Mouse (Mus musculus) hindbrain, embryonic 15.5 days (tissue): ENCODE data around the gene Trem3. TPM values are rescaled to one million over a fixed set of nuclear protein-coding genes. Genes with fewer than 3 reads are reported as not detected.

Experiments used
- ATAC-seq: fragments of 200-750 bp; cut with Nextera tagmentation; 2 replicates; pipeline ENCODE4 v1.8.0; 2017; ENCODE audit warnings: low read depth, moderate number of reproducible peaks, moderate TSS enrichment; ENCODE audit not compliant: low FRiP score
- H3K27ac ChIP-seq: fragments of 300-500 bp; sonication (generic); replicated peaks from 2 replicates; pipeline ENCODE4 v1.5.1; 2015; ENCODE audit warnings: mild to moderate bottlenecking, inconsistent platforms
- H3K27me3 ChIP-seq: fragments of 300-500 bp; sonication (generic); 2 replicates; pipeline ENCODE4 v1.6.1; 2015; ENCODE audit warnings: control low read depth, inconsistent platforms
- H3K36me3 ChIP-seq: fragments of 300-500 bp; sonication (generic); 2 replicates; pipeline ENCODE4 v1.6.1; 2015; ENCODE audit warnings: control low read depth, inconsistent platforms
- H3K4me1 ChIP-seq: fragments of 300-500 bp; sonication (generic); replicated peaks from 2 replicates; pipeline ENCODE4 v1.6.1; 2015; ENCODE audit warnings: control low read depth, inconsistent platforms
- H3K4me2 ChIP-seq: fragments of 300-500 bp; sonication (generic); 2 replicates; pipeline ENCODE4 v1.6.1; 2015; ENCODE audit warnings: moderate library complexity, mild to moderate bottlenecking, inconsistent platforms
- H3K4me3 ChIP-seq: fragments of 300-500 bp; sonication (generic); 2 replicates; pipeline ENCODE4 v1.5.1; 2015; ENCODE audit warnings: mild to moderate bottlenecking, inconsistent platforms
- H3K9ac ChIP-seq: fragments of 300-500 bp; sonication (generic); 2 replicates; pipeline ENCODE4 v1.6.1; 2015; ENCODE audit warnings: inconsistent platforms
- H3K9me3 ChIP-seq: fragments of 300-500 bp; sonication (generic); 2 replicates; pipeline ENCODE4 v1.6.1; 2016; ENCODE audit warnings: control low read depth, inconsistent platforms
- WGBS: fragments of 180-500 bp; shearing (Covaris S2); methylation state at CpG from one replicate; pipeline ENCODE4 v1.1.7; 2015; 5-methylcytosine and 5-hydroxymethylcytosine counted together
- polyA plus RNA-seq: library from polyadenylated mRNA; unstranded; fragments of >200 nt; fragmentation: Nextera tagmentation; extraction: Ambion mirVana; gene quantifications from 2 replicates; pipeline ENCODE4 v1.2.1, GENCODE M21; 2015

The Trem3 gene
- polyA plus RNA-seq, 1 experiment from 2014 or later, result not detected

DNA sequence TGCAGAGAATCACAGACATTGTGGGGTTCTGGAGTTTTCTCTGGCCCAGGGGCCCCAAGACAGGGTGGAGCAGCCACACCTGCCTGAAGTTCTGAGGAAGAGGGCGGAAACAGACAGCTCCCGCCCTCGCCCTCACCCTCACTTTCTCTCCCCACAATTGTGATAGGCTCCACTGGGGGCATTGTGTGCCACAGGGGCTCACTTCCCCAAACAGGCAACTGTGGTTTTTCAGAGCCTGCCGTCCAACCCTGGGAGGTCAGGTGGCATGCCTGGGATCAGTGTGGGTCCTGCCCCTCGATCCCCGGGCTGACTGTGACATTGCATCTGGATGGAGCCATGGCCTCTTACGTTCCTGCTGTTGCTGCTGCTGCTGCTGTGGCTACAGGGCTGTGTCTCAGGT, 52.6 kb downstream of the Trem3 start:
- H3K9me3 ChIP-seq, result no peaks in the 10 kb centered on the region
- H3K4me3 ChIP-seq, result no peak overlapping the region
- no peak for ATAC-seq
- WGBS, result 85% methylated on average over 7 of the region's 7 CpGs
- H3K27me3 ChIP-seq, result no peaks in the 10 kb centered on the region
- no peaks in the 10 kb centered on the region for H3K4me1 ChIP-seq
- H3K9ac ChIP-seq, result no peak overlapping the region
- H3K36me3 ChIP-seq, result no peaks in the 10 kb centered on the region
- no peak overlapping the region for H3K27ac ChIP-seq
- no peak overlapping the region for H3K4me2 ChIP-seq

GRCm38 (mm10) chr17:48300861-48301260, 53.3 kb downstream of the Trem3 start:
- no peak overlapping the region for H3K4me2 ChIP-seq
- no peak overlapping the region for H3K4me3 ChIP-seq
- H3K27me3 ChIP-seq, result no peaks in the 10 kb centered on the region
- no peak for ATAC-seq
- H3K27ac ChIP-seq, result no peak overlapping the region
- H3K36me3 ChIP-seq, result no peaks in the 10 kb centered on the region
- 79% methylated on average over 9 of the region's 9 CpGs for WGBS
- no peak overlapping the region for H3K9ac ChIP-seq
- no peaks in the 10 kb centered on the region for H3K4me1 ChIP-seq
- H3K9me3 ChIP-seq, result no peaks in the 10 kb centered on the region

- H3K9me3 ChIP-seq, result no peaks in the 10 kb centered on the region
- H3K27ac ChIP-seq, result no peak overlapping the region
- H3K4me3 ChIP-seq, result no peak overlapping the region
- H3K4me1 ChIP-seq, result no peaks in the 10 kb centered on the region
- ATAC-seq, result no peak
- no peaks in the 10 kb centered on the region for H3K36me3 ChIP-seq
- no peak overlapping the region for H3K4me2 ChIP-seq
- no peaks in the 10 kb centered on the region for H3K27me3 ChIP-seq
- H3K9ac ChIP-seq, result no peak overlapping the region
- WGBS, result 91% methylated on average over 5 of the region's 5 CpGs
Measured at GRCm38 (mm10) chr17:48301792-48302191, 54.2 kb downstream of the Trem3 start.

Other genes starting within 250 kb of the Trem3 start
- gene 1700122O11Rik, start 209.5 kb upstream of the Trem3 start, polyA plus RNA-seq, result not detected in 2 replicates
- not detected in 2 replicates for gene 1700067P10Rik, start 158.5 kb upstream of the Trem3 start, polyA plus RNA-seq
- not detected in 2 replicates for gene 9830107B12Rik, start 101.5 kb upstream of the Trem3 start, polyA plus RNA-seq
- gene A530064D06Rik, start 80.5 kb upstream of the Trem3 start, polyA plus RNA-seq, result 0.21 TPM in 1 of 2 replicates, not detected in the other
- gene Trem1, start 15.0 kb upstream of the Trem3 start, polyA plus RNA-seq, result not detected in 2 replicates
- 0.30 and 1.1 TPM in 2 replicates for gene Treml4, start 16.5 kb downstream of the Trem3 start, polyA plus RNA-seq
- gene Treml2, start 51.7 kb downstream of the Trem3 start, polyA plus RNA-seq, result 0.13 and 0.21 TPM in 2 replicates
- gene B430306N03Rik, start 68.4 kb downstream of the Trem3 start, polyA plus RNA-seq, result 0.05 and 0.24 TPM in 2 replicates
- 4.2 and 4.9 TPM in 2 replicates for gene Trem2, start 98.6 kb downstream of the Trem3 start, polyA plus RNA-seq
- gene Treml1, start 112.1 kb downstream of the Trem3 start, polyA plus RNA-seq, result 0.47 and 0.61 TPM in 2 replicates
- gene Nfya, start 162.1 kb downstream of the Trem3 start, polyA plus RNA-seq, result 11.1 and 11.6 TPM in 2 replicates
- gene Oard1, start 162.2 kb downstream of the Trem3 start, polyA plus RNA-seq, result 35.1 TPM in 2 replicates
- gene Apobec2, start 185.2 kb downstream of the Trem3 start, polyA plus RNA-seq, result 0.62 and 0.65 TPM in 2 replicates
- gene Tspo2, start 203.7 kb downstream of the Trem3 start, polyA plus RNA-seq, result 1.2 and 1.8 TPM in 2 replicates
- gene Unc5cl, start 207.1 kb downstream of the Trem3 start, polyA plus RNA-seq, result 0.39 TPM in 1 of 2 replicates, not detected in the other